Mouse (Mus musculus) G1E (cell line): ENCODE data around the gene Zdhhc4. TPM values are rescaled to one million over a fixed set of nuclear protein-coding genes. Genes with fewer than 3 reads are reported as not detected.
A peak's percentile ranks its signal among the peaks of the same experiment; 100 is the strongest.

Experiments used
- ATAC-seq: 2 replicates; pipeline ENCODE4 v1.8.0; 2016; ENCODE audit warnings: mild to moderate bottlenecking; ENCODE audit not compliant: insufficient number of reproducible peaks, poor library complexity, low FRiP score, severe bottlenecking; ENCODE audit errors: extremely low read depth
- DNase-seq: peaks from one replicate; pipeline ENCODE4 v3.0.0; 2012; ENCODE audit warnings: low spot score
- H3K27me3 ChIP-seq: 2 replicates; pipeline ENCODE4 v1.6.1; 2012; ENCODE audit warnings: mild to moderate bottlenecking, low read length, inconsistent platforms; ENCODE audit not compliant: insufficient read depth
- H3K36me3 ChIP-seq: replicated peaks from 2 replicates; pipeline ENCODE3; 2012; ENCODE audit warnings: mild to moderate bottlenecking, inconsistent platforms
- H3K4me1 ChIP-seq: 2 replicates; pipeline ENCODE4 v1.6.1; 2012; ENCODE audit warnings: low read depth, low read length, inconsistent platforms, mixed read lengths; ENCODE audit not compliant: insufficient read depth
- H3K4me3 ChIP-seq: 2 replicates; pipeline ENCODE4 v1.5.1; 2012; ENCODE audit warnings: low read depth, mild to moderate bottlenecking, inconsistent platforms, low read length, moderate library complexity, mixed read lengths
- H3K9me3 ChIP-seq: replicated peaks from 2 replicates; pipeline ENCODE4 v1.6.1; 2012; ENCODE audit warnings: inconsistent platforms
- CTCF ChIP-seq: IDR thresholded peaks from 2 replicates; pipeline ENCODE4 v1.5.1; 2012; ENCODE audit warnings: low read depth, low read length, inconsistent platforms, mixed read lengths
- GATA1 ChIP-seq: IDR thresholded peaks from 2 replicates; pipeline ENCODE4 v1.6.1; 2012; ENCODE audit warnings: borderline replicate concordance, low read length, inconsistent platforms, mixed read lengths
- GATA2 ChIP-seq: IDR thresholded peaks from 2 replicates; pipeline ENCODE4 v1.6.1; 2012; ENCODE audit warnings: low read depth, low read length, inconsistent platforms, borderline replicate concordance
- POLR2AphosphoS5 ChIP-seq: IDR thresholded peaks from 2 replicates; pipeline ENCODE4 v1.6.1; 2012; ENCODE audit warnings: low read depth, low read length, inconsistent platforms; ENCODE audit not compliant: insufficient replicate concordance
- TAL1 ChIP-seq: conservative IDR thresholded peaks from 2 replicates; pipeline ENCODE4 v1.6.1; 2012; ENCODE audit warnings: low read depth, low read length, inconsistent platforms, mixed read lengths
- polyA plus RNA-seq: library from polyadenylated mRNA; stranded (reverse); fragments of >175 nt; gene quantifications from 2 replicates; pipeline ENCODE4 v1.2.3, GENCODE M21; 2012
- total RNA-seq, 2 experiments: library from RNA; stranded (forward) in 1 of 2; stranded (reverse) in 1 of 2; fragments of 200-1000 nt in 1 of 2; fragments of >200 nt in 1 of 2; fragmentation: Nextera tagmentation in 1 of 2; gene quantifications; 2 replicates each; pipeline ENCODE4 v1.2.3; 2014 to 2017

Zdhhc4 gene
- total and polyA plus RNA-seq, 3 experiments, result 45.6 to 68.7 (median 53.5) TPM

GRCm38 (mm10) chr5:143357564-143357963, 28.5 kb upstream of the Zdhhc4 start:
- H3K36me3 ChIP-seq, result no peaks in the 10 kb centered on the region
- ATAC-seq (no peak), DNase-seq (no peak)
- peaks cover 25% of the 10 kb centered on the region for H3K27me3 ChIP-seq
- TF ChIP-seq POLR2AphosphoS5 (no peak), CTCF (no peak), TAL1 (no peak), GATA2 (no peak), GATA1 (no peak)
- no peaks in the 10 kb centered on the region for H3K4me1 ChIP-seq
- H3K4me3 ChIP-seq, result no peak overlapping the region
- peaks cover 3% of the 10 kb centered on the region; the same call in 1 of the 2 replicates for H3K9me3 ChIP-seq

- ATAC-seq (no peak), DNase-seq (no peak)
- TF ChIP-seq POLR2AphosphoS5 (no peak), GATA1 (no peak), GATA2 (no peak), TAL1 (no peak), CTCF (no peak)
- Histone ChIP-seq H3K9me3 (peaks cover 10% of the 10 kb centered on the region), H3K4me1 (no peaks in the 10 kb centered on the region), H3K4me3 (no peak within 1 kb of the TSS), H3K27me3 (peaks cover 21% of the 10 kb centered on the region), H3K36me3 (no peaks in the 10 kb centered on the region)
These were observed 27.8 kb upstream of the Zdhhc4 start, which contains the start of gene Grid2ip for GRCm38 (mm10) chr5:143356686-143357388. TSS of gene Grid2ip (plus strand) at chr5:143357338.

- Histone ChIP-seq H3K27me3 (peaks cover 21% of the 10 kb centered on the region), H3K9me3 (peaks cover 18% of the 10 kb centered on the region), H3K4me3 (no peak overlapping the region), H3K4me1 (no peaks in the 10 kb centered on the region), H3K36me3 (no peaks in the 10 kb centered on the region)
- TF ChIP-seq GATA2 (no peak), CTCF (no peak), GATA1 (no peak), POLR2AphosphoS5 (no peak), TAL1 (no peak)
- DNase-seq (no peak), ATAC-seq (no peak)
These were observed 27.0 kb upstream of the Zdhhc4 start for GRCm38 (mm10) chr5:143356017-143356416.

- Histone ChIP-seq H3K27me3 (peaks cover 18% of the 10 kb centered on the region; the same call in 1 of the 2 replicates), H3K36me3 (no peaks in the 10 kb centered on the region), H3K4me3 (no peak overlapping the region), H3K4me1 (no peaks in the 10 kb centered on the region), H3K9me3 (peaks cover 22% of the 10 kb centered on the region)
- TF ChIP-seq POLR2AphosphoS5 (no peak), GATA1 (no peak), TAL1 (no peak), CTCF (no peak)
- DNase-seq (no peak), ATAC-seq (no peak)
These were observed 17.3 kb upstream of the Zdhhc4 start for GRCm38 (mm10) chr5:143346367-143346766.

- no peak for TF ChIP-seq POLR2AphosphoS5
- no peak for DNase-seq
- H3K27me3 ChIP-seq, result peaks cover 23% of the 10 kb centered on the region
These were observed 10.5 kb upstream of the Zdhhc4 start for GRCm38 (mm10) chr5:143339603-143340002.

GRCm38 (mm10) chr5:143336559-143336958, 7.5 kb upstream of the Zdhhc4 start:
- Histone ChIP-seq H3K27me3 (peaks cover 9% of the 10 kb centered on the region), H3K4me1 (peaks cover 10% of the 10 kb centered on the region), H3K4me3 (no peak overlapping the region), H3K9me3 (no peaks in the 10 kb centered on the region), H3K36me3 (peaks cover 4% of the 10 kb centered on the region)
- no peak for TF ChIP-seq POLR2AphosphoS5
- TF ChIP-seq GATA2, result no peak
- TF ChIP-seq CTCF, result 0 out of 2 replicates have a peak, but pooled peaks have one; percentile 7
- TF ChIP-seq GATA1, result no peak
- no peak for DNase-seq
- no peak for ATAC-seq

More at GRCm38 (mm10) chr5:143339603-143340002, 10.5 kb upstream of the Zdhhc4 start:
- no peak for ATAC-seq
- Histone ChIP-seq H3K36me3 (no peaks in the 10 kb centered on the region), H3K4me1 (0 out of 2 replicates have a peak, but pooled peaks cover 5% of the 10 kb centered on the region), H3K4me3 (no peak overlapping the region), H3K9me3 (peaks cover 5% of the 10 kb centered on the region; the same call in 1 of the 2 replicates)

GRCm38 (mm10) chr5:143335089-143335460, 6.0 kb upstream of the Zdhhc4 start:
- peaks cover 9% of the 10 kb centered on the region for H3K27me3 ChIP-seq
- H3K36me3 ChIP-seq, result peaks cover 8% of the 10 kb centered on the region
- no peak overlapping the region for H3K4me3 ChIP-seq
- peaks cover 13% of the 10 kb centered on the region for H3K4me1 ChIP-seq
- no peaks in the 10 kb centered on the region for H3K9me3 ChIP-seq
- DNase-seq (no peak), ATAC-seq (no peak)
- TF ChIP-seq GATA2, result no peak
- TF ChIP-seq TAL1, result no peak
- TF ChIP-seq POLR2AphosphoS5, result no peak
- no peak for TF ChIP-seq CTCF
- no peak for TF ChIP-seq GATA1
